Mouse (Mus musculus) monocyte, adult 5-6 weeks (primary cell): ENCODE results near the gene Zfp628. TPM values are rescaled to one million over a fixed set of nuclear protein-coding genes. Genes with fewer than 3 reads are reported as not detected.
"Not testable (repeated sequence)": the region's sequence is repeated elsewhere in the genome, so short reads cannot be mapped to it uniquely, and the experiment has no call there.

Experiments
- ATAC-seq: fragments of 153-309, 156-312 bp; replicated peaks from 2 replicates; pipeline ENCODE4 v1.8.0; 2017; ENCODE audit warnings: mild to moderate bottlenecking; ENCODE audit not compliant: low TSS enrichment, insufficient number of reproducible peaks, severe bottlenecking, poor library complexity, low FRiP score
- total RNA-seq: library from RNA; stranded (forward); fragments of 200-1000, 200-491, 200-594 nt; gene quantifications from 3 replicates; pipeline ENCODE4 v1.2.3, GENCODE M21; 2017

Gene Zfp628
- 2.6 to 6.0 TPM (median 5.9 TPM) in 3 replicates for total RNA-seq

- peak; percentile 82 for ATAC-seq
These were observed at the start of gene Zfp628 for GRCm38 (mm10) chr7:4915007-4915665. Zfp628 (plus strand) TSS chr7:4915217.

GRCm38 (mm10) chr7:4865579-4866493 is 49.2 kb upstream of the Zfp628 start:
- peak; percentile 97 for ATAC-seq

- 0 out of 2 replicates have a peak, but pooled peaks have one; percentile 0 for ATAC-seq
These were observed 48.3 kb upstream of the Zfp628 start for GRCm38 (mm10) chr7:4866631-4867180.

- no peak for ATAC-seq
These were observed 44.9 kb upstream of the Zfp628 start, which contains the start of gene Isoc2b for GRCm38 (mm10) chr7:4870133-4870532. Isoc2b (minus strand) TSS chr7:4870258.

- ATAC-seq: peak; percentile 100
These were observed 38.2 kb upstream of the Zfp628 start, which contains the start of gene Isoc2a for GRCm38 (mm10) chr7:4876753-4877221. Isoc2a (plus strand) TSS chr7:4877153.

GRCm38 (mm10) chr7:4877226-4877625 is 37.8 kb upstream of the Zfp628 start:
- no peak for ATAC-seq

GRCm38 (mm10) chr7:4878186-4878585 is 36.8 kb upstream of the Zfp628 start:
- no peak for ATAC-seq

GRCm38 (mm10) chr7:4879036-4879435 is 36.0 kb upstream of the Zfp628 start:
- not testable (repeated sequence) for ATAC-seq

GRCm38 (mm10) chr7:4886680-4887079 is 28.3 kb upstream of the Zfp628 start:
- ATAC-seq: no peak

GRCm38 (mm10) chr7:4895186-4895585 is 19.8 kb upstream of the Zfp628 start:
- no peak for ATAC-seq

GRCm38 (mm10) chr7:4898851-4899648 is 16.0 kb upstream of the Zfp628 start:
- ATAC-seq: no peak

GRCm38 (mm10) chr7:4899649-4900522 is 15.1 kb upstream of the Zfp628 start:
- no peak for ATAC-seq

- no peak for ATAC-seq
These were observed 14.5 kb upstream of the Zfp628 start for GRCm38 (mm10) chr7:4900523-4900851.

GRCm38 (mm10) chr7:4901171-4901570 is 13.8 kb upstream of the Zfp628 start:
- no peak for ATAC-seq

- ATAC-seq: no peak
These were observed 12.6 kb upstream of the Zfp628 start for GRCm38 (mm10) chr7:4902404-4902803.

GRCm38 (mm10) chr7:4906466-4906950 is 8.5 kb upstream of the Zfp628 start, which contains the start of gene Gm36210:
Gm36210 (minus strand) TSS chr7:4906516.
- ATAC-seq: no peak

GRCm38 (mm10) chr7:4911561-4911960 is 3.5 kb upstream of the Zfp628 start:
- ATAC-seq: no peak
